Mouse (Mus musculus) CH12.LX (cell line): ENCODE measurements around the gene Thbs4. TPM values are rescaled to one million over a fixed set of nuclear protein-coding genes. Genes with fewer than 3 reads are reported as not detected.

ENCODE experiments used
- DNase-seq: peaks from one replicate; pipeline ENCODE4 v3.0.0-alpha.2; 2013; ENCODE audit errors: extremely low read depth
- H3K27ac ChIP-seq: 2 replicates; pipeline ENCODE4 v1.5.1; 2012; ENCODE audit warnings: low read depth, mild to moderate bottlenecking, control low read depth, moderate library complexity; ENCODE audit not compliant: insufficient read depth
- H3K27me3 ChIP-seq: replicated peaks from 2 replicates; pipeline ENCODE3; 2012; ENCODE audit warnings: inconsistent platforms
- H3K36me3 ChIP-seq, 2 experiments: replicated peaks in 1 of 2; 2 replicates each; pipeline versions ENCODE3 to v1.6.1; 2012; ENCODE audit warnings: inconsistent platforms in 1 of 2, low read length in 1 of 2, mild to moderate bottlenecking in 1 of 2, mixed read lengths in 1 of 2, moderate library complexity in 1 of 2; ENCODE audit not compliant: control insufficient read depth in 1 of 2, insufficient read depth in 1 of 2
- H3K4me1 ChIP-seq, 2 experiments: 2 replicates each; pipeline ENCODE4 v1.6.1; 2012; ENCODE audit warnings: inconsistent platforms in 1 of 2, moderate library complexity in 1 of 2; ENCODE audit not compliant: insufficient read depth in 2 of 2, control insufficient read depth in 1 of 2
- H3K4me2 ChIP-seq: 2 replicates; pipeline ENCODE4 v1.6.1; 2012; ENCODE audit warnings: low read depth, mild to moderate bottlenecking, control low read depth; ENCODE audit not compliant: poor library complexity, insufficient read depth, severe bottlenecking
- H3K4me3 ChIP-seq, 3 experiments: fragments of 150-350 bp in 1 of 3; sonication (generic) in 1 of 3; replicated peaks in 1 of 3; 2 replicates each; pipeline versions ENCODE3 to v1.5.1; 2011 to 2012; ENCODE audit warnings: low read depth in 2 of 3, low read length in 2 of 3, mild to moderate bottlenecking in 2 of 3, moderate library complexity in 2 of 3, control low read depth in 1 of 3, improper control_type of control experiment in 1 of 3, inconsistent platforms in 1 of 3, mixed read lengths in 1 of 3; ENCODE audit not compliant: poor library complexity in 1 of 3
- H3K79me2 ChIP-seq: replicated peaks from 2 replicates; pipeline ENCODE4 v1.6.1; 2012; ENCODE audit warnings: mild to moderate bottlenecking, moderate library complexity; ENCODE audit not compliant: control insufficient read depth, poor library complexity, insufficient read depth, severe bottlenecking; ENCODE audit errors: extremely low read depth
- H3K9ac ChIP-seq: 2 replicates; pipeline ENCODE4 v1.6.1; 2012; ENCODE audit warnings: low read depth, mild to moderate bottlenecking, control low read depth, moderate library complexity; ENCODE audit not compliant: insufficient read depth
- H3K9me3 ChIP-seq: replicated peaks from 2 replicates; pipeline ENCODE3; 2012; ENCODE audit warnings: low read length, inconsistent platforms, mixed read lengths
- BHLHE40 ChIP-seq: IDR thresholded peaks from 2 replicates; pipeline ENCODE4 v1.6.1; 2011; ENCODE audit warnings: mild to moderate bottlenecking, low read depth, low read length, improper control_type of control experiment
- CHD1 ChIP-seq: IDR thresholded peaks from 2 replicates; pipeline ENCODE4 v1.6.1; 2012; ENCODE audit warnings: low read depth, low read length, improper control_type of control experiment, inconsistent platforms
- E2F4 ChIP-seq: IDR thresholded peaks from 2 replicates; pipeline ENCODE4 v1.6.1; 2011; ENCODE audit warnings: low read depth, low read length, improper control_type of control experiment; ENCODE audit not compliant: insufficient replicate concordance
- ELF1 ChIP-seq: IDR thresholded peaks from 2 replicates; pipeline ENCODE4 v1.6.1; 2014; ENCODE audit warnings: low read depth, mild to moderate bottlenecking, inconsistent platforms, low read length, improper control_type of control experiment
- EP300 ChIP-seq: IDR thresholded peaks from 2 replicates; pipeline ENCODE4 v1.6.1; 2011; ENCODE audit warnings: low read length, improper control_type of control experiment
- GABPA ChIP-seq: IDR thresholded peaks from 2 replicates; pipeline ENCODE4 v1.6.1; 2012; ENCODE audit warnings: low read depth, low read length, improper control_type of control experiment, inconsistent platforms; ENCODE audit not compliant: insufficient replicate concordance
- HCFC1 ChIP-seq: IDR thresholded peaks from 2 replicates; pipeline ENCODE4 v1.6.1; 2012; ENCODE audit warnings: low read depth, mild to moderate bottlenecking, inconsistent platforms, low read length, improper control_type of control experiment
- JUN ChIP-seq: IDR thresholded peaks from 2 replicates; pipeline ENCODE4 v1.6.1; 2011; ENCODE audit warnings: low read depth, mild to moderate bottlenecking, low read length, improper control_type of control experiment, moderate library complexity; ENCODE audit not compliant: insufficient read depth
- JUND ChIP-seq: conservative IDR thresholded peaks from 2 replicates; pipeline ENCODE4 v1.6.1; 2011; ENCODE audit warnings: low read depth, low read length, improper control_type of control experiment
- MAX ChIP-seq: IDR thresholded peaks from 2 replicates; pipeline ENCODE4 v1.6.1; 2011; ENCODE audit warnings: low read length, improper control_type of control experiment
- NRF1 ChIP-seq: IDR thresholded peaks from 2 replicates; pipeline ENCODE4 v1.6.1; 2014; ENCODE audit warnings: low read depth, mild to moderate bottlenecking, inconsistent platforms, low read length, improper control_type of control experiment, moderate library complexity
- POLR2AphosphoS2 ChIP-seq: IDR thresholded peaks from 2 replicates; pipeline ENCODE4 v1.6.1; 2011; ENCODE audit warnings: low read depth, low read length, improper control_type of control experiment
- SIN3A ChIP-seq: IDR thresholded peaks from 2 replicates; pipeline ENCODE4 v1.6.1; 2012; ENCODE audit warnings: low read length, improper control_type of control experiment, inconsistent platforms
- SMC3 ChIP-seq: IDR thresholded peaks from 2 replicates; pipeline ENCODE4 v1.6.1; 2011; ENCODE audit warnings: low read depth, low read length, improper control_type of control experiment
- TCF12 ChIP-seq: IDR thresholded peaks from 2 replicates; pipeline ENCODE4 v1.6.1; 2014; ENCODE audit warnings: low read depth, mild to moderate bottlenecking, inconsistent platforms, low read length, improper control_type of control experiment
- UBTF ChIP-seq: IDR thresholded peaks from 2 replicates; pipeline ENCODE4 v1.6.1; 2012; ENCODE audit warnings: low read depth, mild to moderate bottlenecking, inconsistent platforms, low read length, improper control_type of control experiment, moderate library complexity
- USF2 ChIP-seq: conservative IDR thresholded peaks from 2 replicates; pipeline ENCODE4 v1.6.1; 2011; ENCODE audit warnings: low read depth, low read length, improper control_type of control experiment
- ZKSCAN1 ChIP-seq: IDR thresholded peaks from 2 replicates; pipeline ENCODE4 v1.6.1; 2012; ENCODE audit warnings: low read depth, inconsistent platforms, low read length, improper control_type of control experiment, borderline replicate concordance
- ZNF384 ChIP-seq: IDR thresholded peaks from 2 replicates; pipeline ENCODE4 v1.6.1; 2012; ENCODE audit warnings: low read depth, low read length, improper control_type of control experiment, inconsistent platforms
- dilution Hi-C: fragments of 300-500 bp; cut with MboI; formaldehyde crosslinking; loops from 2 replicates; pipeline ENCODE4 v1.14.3; 2020; ENCODE audit warnings: low sequenced_read_pairs; ENCODE audit not compliant: extremely low pct_unique_long_range_greater_than_20kb, extremely low pct_ligation_motif_present
- in situ Hi-C: fragments of 300-500 bp; cut with MboI; formaldehyde crosslinking; loops from 3 replicates; pipeline ENCODE4 v1.14.3; 2019; ENCODE audit warnings: low sequenced_read_pairs, low pct_ligation_motif_present, low pct_unique_long_range_greater_than_20kb, mixed read lengths
- polyA plus RNA-seq: library from polyadenylated mRNA; unstranded; fragments of >175 nt; gene quantifications from 2 replicates; pipeline ENCODE4 v1.2.1, GENCODE M21; 2012; ENCODE audit warnings: low read depth; ENCODE audit not compliant: insufficient read length
- total RNA-seq, 2 experiments: library from RNA; depleted of rRNA; stranded (reverse); fragments of 300-350 nt in 1 of 2; fragments of >200 nt in 1 of 2; gene quantifications; 2 replicates each; pipeline ENCODE4 v1.2.3; 2012 to 2014

Thbs4 gene
- total and polyA plus RNA-seq, 3 experiments: not detected

DNA sequence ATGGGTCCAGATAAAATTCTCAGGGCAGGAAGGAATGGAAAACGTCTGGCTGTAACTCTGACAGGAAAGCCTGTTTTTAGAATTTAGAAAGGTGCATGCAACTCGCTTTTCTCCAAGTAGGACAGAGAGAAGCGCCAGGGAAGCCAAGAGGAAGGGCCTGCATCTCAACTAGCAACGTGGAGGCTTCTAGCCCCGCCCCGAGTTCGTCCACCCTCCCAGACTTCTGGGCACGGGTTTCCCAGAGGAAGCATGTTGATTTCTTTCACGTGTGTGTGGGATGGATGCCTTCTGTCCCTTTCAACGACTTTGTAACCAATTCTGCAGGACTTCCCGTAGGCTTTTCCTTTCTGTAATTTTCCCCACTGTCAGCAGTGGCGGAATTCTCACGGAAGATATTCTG, 64.8 kb downstream of the Thbs4 start:
- no peak for DNase-seq
- no peak overlapping the region for H3K27ac ChIP-seq
- TF ChIP-seq GABPA (no peak), JUND (no peak), HCFC1 (no peak), E2F4 (no peak), TCF12 (no peak), ZKSCAN1 (no peak), MAX (no peak), CHD1 (no peak), SIN3A (no peak), ZNF384 (no peak), BHLHE40 (no peak), POLR2AphosphoS2 (no peak)
- H3K36me3 ChIP-seq: no peaks in the 10 kb centered on the region
- H3K27me3 ChIP-seq: no peaks in the 10 kb centered on the region
- H3K4me3 ChIP-seq: no peak overlapping the region
- H3K79me2 ChIP-seq: no peaks in the 10 kb centered on the region
- H3K9me3 ChIP-seq: no peaks in the 10 kb centered on the region
- H3K4me1 ChIP-seq: peaks cover 0 to 4% of the 10 kb centered on the region in 2 experiments; a peak in 1 of 4 replicates
- no peak overlapping the region for H3K4me2 ChIP-seq
- dilution Hi-C loops: no loop called here
- H3K9ac ChIP-seq: no peak overlapping the region
- in situ Hi-C loops: loop anchor here (25.0 kb wide), 2 partner anchors 368 to 818 kb away; partner anchors contain the start of genes Dhfr and Msh3

DNA sequence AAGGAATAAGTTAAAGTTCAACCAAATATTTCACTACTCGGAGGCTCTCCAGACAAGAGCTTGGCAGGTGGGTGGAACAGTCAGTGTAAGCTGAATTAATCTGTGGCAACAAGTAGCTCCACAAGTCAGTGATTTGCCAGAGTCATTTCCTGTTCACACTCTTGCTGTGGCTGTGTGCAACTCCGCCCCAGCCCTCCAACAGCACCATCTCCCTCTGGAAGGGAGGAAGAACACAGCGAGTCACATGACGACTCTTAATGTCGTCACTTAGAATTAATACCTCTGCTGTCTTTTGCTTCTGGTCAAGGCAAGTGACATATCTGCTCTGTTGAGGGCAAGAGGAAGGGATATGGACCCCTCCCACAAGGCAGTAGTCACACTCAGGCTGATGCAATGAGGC, 72.2 kb downstream of the Thbs4 start:
- TF ChIP-seq E2F4 (no peak), CHD1 (no peak), USF2 (no peak), NRF1 (no peak), ELF1 (no peak), SMC3 (no peak), EP300 (no peak), HCFC1 (no peak), GABPA (no peak), JUN (no peak), UBTF (no peak), BHLHE40 (no peak), JUND (no peak), ZKSCAN1 (no peak)
- Histone ChIP-seq H3K4me3 (no peak overlapping the region), H3K4me1 (peaks cover 9 to 24% of the 10 kb centered on the region in 2 experiments), H3K36me3 (no peaks in the 10 kb centered on the region), H3K27ac (no peak overlapping the region), H3K4me2 (no peak overlapping the region), H3K9me3 (peaks cover 12% of the 10 kb centered on the region), H3K27me3 (no peaks in the 10 kb centered on the region), H3K9ac (no peak overlapping the region), H3K79me2 (no peaks in the 10 kb centered on the region)
- in situ Hi-C loops (no loop called here), dilution Hi-C loops (no loop called here)
- no peak for DNase-seq
